Mouse (Mus musculus): ENCODE data around the gene Gpr137b. TPM values are rescaled to one million over a fixed set of nuclear protein-coding genes. Genes with fewer than 3 reads are reported as not detected.
"Not testable (repeated sequence)": the region's sequence is repeated elsewhere in the genome, so short reads cannot be mapped to it uniquely, and the experiment has no call there.

The Gpr137b gene
- total RNA-seq, 1 experiment from 2014 or later, result 32.2 TPM

- not testable (repeated sequence) for DNase-seq
Measured at GRCm38 (mm10) chr13:13366371-13366770, 27.4 kb downstream of the Gpr137b start.

- DNase-seq, result not testable (repeated sequence)
Measured at GRCm38 (mm10) chr13:13363536-13363935, 30.3 kb downstream of the Gpr137b start.

GRCm38 (mm10) chr13:13362261-13362660, 31.6 kb downstream of the Gpr137b start:
- DNase-seq, result not testable (repeated sequence)

GRCm38 (mm10) chr13:13360045-13360444, 33.8 kb downstream of the Gpr137b start:
- not testable (repeated sequence) for DNase-seq

- not testable (repeated sequence) for DNase-seq
Measured at GRCm38 (mm10) chr13:13358602-13359001, 35.2 kb downstream of the Gpr137b start.

GRCm38 (mm10) chr13:13358097-13358496, 35.7 kb downstream of the Gpr137b start:
- DNase-seq, result not testable (repeated sequence)

GRCm38 (mm10) chr13:13352113-13352512, 41.7 kb downstream of the Gpr137b start:
- not testable (repeated sequence) for DNase-seq

GRCm38 (mm10) chr13:13350681-13351080, 43.1 kb downstream of the Gpr137b start:
- not testable (repeated sequence) for DNase-seq

GRCm38 (mm10) chr13:13349288-13349687, 44.5 kb downstream of the Gpr137b start:
- peak; percentile 89 for DNase-seq

GRCm38 (mm10) chr13:13347634-13348412, 46.0 kb downstream of the Gpr137b start:
- DNase-seq, result not testable (repeated sequence)

GRCm38 (mm10) chr13:13337361-13337760, 56.5 kb downstream of the Gpr137b start:
- not testable (repeated sequence) for DNase-seq

GRCm38 (mm10) chr13:13328876-13329275, 64.9 kb downstream of the Gpr137b start:
- peak; percentile 60 for DNase-seq

Other genes starting within 250 kb of the Gpr137b start
- not detected in 2 replicates for gene Prl2c5, start 211.3 kb downstream of the Gpr137b start, total RNA-seq (2021)
- gene Nid1, start 43.5 kb upstream of the Gpr137b start, total RNA-seq (2021), result 73.5 and 77.4 TPM in 2 replicates
- gene Lyst, start 196.4 kb upstream of the Gpr137b start, total RNA-seq (2021), result 23.8 and 41.5 TPM in 2 replicates